Mouse (Mus musculus) thymus, adult 2 months (tissue): ENCODE results near the gene Syn1.

ENCODE experiments used
- CTCF ChIP-seq: fragments of 200-500 bp; IDR thresholded peaks from 2 replicates; pipeline ENCODE4 v1.5.1; 2012; ENCODE audit warnings: mild to moderate bottlenecking, control low read depth, low read length, moderate library complexity, borderline replicate concordance; ENCODE audit not compliant: control insufficient read depth, poor library complexity, insufficient read depth; ENCODE audit errors: extremely low read depth
- POLR2A ChIP-seq: fragments of 200-500 bp; IDR thresholded peaks from 2 replicates; pipeline ENCODE4 v1.6.1; 2012; ENCODE audit warnings: mild to moderate bottlenecking, low read length, control low read depth, moderate library complexity; ENCODE audit not compliant: control insufficient read depth, poor library complexity, insufficient read depth; ENCODE audit errors: extremely low read depth

- TF ChIP-seq CTCF (no peak), POLR2A (no peak)
These were observed 7.1 kb downstream of the Syn1 start for GRCm38 (mm10) chrX:20913726-20914125.
